Mouse (Mus musculus) hindbrain, embryonic 15.5 days (tissue): ENCODE measurements at regions not wholly inside any gene's neighbourhood (a gene's known extent, or its start where the extent isn't known, plus 50 kb on each side); places are given as distances from the start of the nearest gene placed in this dataset.

Source experiments
- ATAC-seq: fragments of 200-750 bp; cut with Nextera tagmentation; 2 replicates; pipeline ENCODE4 v1.8.0; 2017; ENCODE audit warnings: low read depth, moderate number of reproducible peaks, moderate TSS enrichment; ENCODE audit not compliant: low FRiP score
- H3K27ac ChIP-seq: fragments of 300-500 bp; sonication (generic); replicated peaks from 2 replicates; pipeline ENCODE4 v1.5.1; 2015; ENCODE audit warnings: mild to moderate bottlenecking, inconsistent platforms
- H3K27me3 ChIP-seq: fragments of 300-500 bp; sonication (generic); 2 replicates; pipeline ENCODE4 v1.6.1; 2015; ENCODE audit warnings: control low read depth, inconsistent platforms
- H3K36me3 ChIP-seq: fragments of 300-500 bp; sonication (generic); 2 replicates; pipeline ENCODE4 v1.6.1; 2015; ENCODE audit warnings: control low read depth, inconsistent platforms
- H3K4me1 ChIP-seq: fragments of 300-500 bp; sonication (generic); replicated peaks from 2 replicates; pipeline ENCODE4 v1.6.1; 2015; ENCODE audit warnings: control low read depth, inconsistent platforms
- H3K4me2 ChIP-seq: fragments of 300-500 bp; sonication (generic); 2 replicates; pipeline ENCODE4 v1.6.1; 2015; ENCODE audit warnings: moderate library complexity, mild to moderate bottlenecking, inconsistent platforms
- H3K4me3 ChIP-seq: fragments of 300-500 bp; sonication (generic); 2 replicates; pipeline ENCODE4 v1.5.1; 2015; ENCODE audit warnings: mild to moderate bottlenecking, inconsistent platforms
- H3K9ac ChIP-seq: fragments of 300-500 bp; sonication (generic); 2 replicates; pipeline ENCODE4 v1.6.1; 2015; ENCODE audit warnings: inconsistent platforms
- H3K9me3 ChIP-seq: fragments of 300-500 bp; sonication (generic); 2 replicates; pipeline ENCODE4 v1.6.1; 2016; ENCODE audit warnings: control low read depth, inconsistent platforms
- WGBS: fragments of 180-500 bp; shearing (Covaris S2); methylation state at CpG from one replicate; pipeline ENCODE4 v1.1.7; 2015; 5-methylcytosine and 5-hydroxymethylcytosine counted together

DNA sequence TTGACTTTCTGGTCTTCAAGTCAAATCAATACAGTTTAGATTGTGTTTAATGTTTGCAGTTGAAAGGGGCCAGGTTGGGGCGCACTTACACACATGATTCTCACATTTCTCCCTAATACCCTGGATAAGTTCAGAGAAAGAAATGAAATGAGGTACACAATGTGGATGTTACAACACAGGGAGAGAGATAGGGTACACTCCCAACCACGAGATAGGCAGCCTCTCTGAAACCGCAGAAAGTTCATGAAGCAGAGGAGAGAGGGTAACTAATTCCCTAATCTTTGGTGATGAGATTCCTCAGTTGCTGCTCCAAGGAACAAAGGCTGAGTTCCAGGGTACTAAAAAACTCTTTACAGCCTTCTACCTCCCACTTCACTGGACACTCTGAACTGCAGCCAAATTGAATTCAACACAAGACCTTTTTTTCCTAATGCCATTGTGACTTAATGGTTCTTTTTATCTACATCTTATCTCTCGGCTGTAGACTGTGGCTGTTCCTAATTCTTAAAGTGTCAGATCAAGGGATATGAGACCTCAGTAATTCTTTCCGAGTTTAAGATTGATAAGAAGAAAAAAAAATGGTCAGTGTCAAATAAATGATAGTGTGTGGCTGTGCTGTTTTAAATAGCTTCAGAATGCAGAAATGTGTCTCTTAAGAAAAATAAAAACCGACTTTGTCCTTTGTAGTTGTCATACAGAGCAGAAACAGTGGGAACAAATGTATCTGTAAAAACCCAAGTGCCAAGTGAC, 193.8 kb upstream of the Atp2b1 start:
- ATAC-seq: no peak

DNA sequence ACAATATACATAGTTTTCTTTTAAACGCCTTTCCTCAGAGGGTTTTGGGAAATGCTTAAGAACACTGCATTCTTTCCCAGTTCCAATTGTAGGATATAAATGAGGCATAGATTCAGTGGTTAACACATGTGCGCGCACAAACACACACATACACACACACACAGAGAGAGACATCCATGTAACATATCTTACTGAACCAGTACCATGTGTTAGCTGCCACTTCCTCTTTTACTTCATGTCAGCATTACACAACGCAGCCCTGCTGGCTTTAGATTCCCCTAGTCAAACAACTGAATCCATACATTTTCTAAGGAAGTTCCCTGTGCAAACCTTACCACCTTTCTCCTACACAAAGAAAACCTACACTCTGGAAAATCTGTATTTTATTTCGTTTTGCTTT, 189.1 kb upstream of the Atp2b1 start:
- H3K4me3 ChIP-seq: no peak overlapping the region
- H3K9me3 ChIP-seq: no peaks in the 10 kb centered on the region
- ATAC-seq: no peak
- no peaks in the 10 kb centered on the region for H3K27me3 ChIP-seq
- no peak overlapping the region for H3K27ac ChIP-seq
- no peaks in the 10 kb centered on the region for H3K4me1 ChIP-seq
- WGBS: 90% methylated on average over 5 of the region's 5 CpGs
- H3K9ac ChIP-seq: no peak overlapping the region
- no peak overlapping the region for H3K4me2 ChIP-seq
- H3K36me3 ChIP-seq: no peaks in the 10 kb centered on the region

More for the DNA sequence above, 193.8 kb upstream of the Atp2b1 start:
- Histone ChIP-seq H3K27me3 (no peaks in the 10 kb centered on the region), H3K9me3 (no peaks in the 10 kb centered on the region), H3K27ac (no peak overlapping the region), H3K4me1 (no peaks in the 10 kb centered on the region), H3K36me3 (no peaks in the 10 kb centered on the region), H3K9ac (no peak overlapping the region), H3K4me3 (no peak overlapping the region), H3K4me2 (no peak overlapping the region)
- 58% methylated on average over 6 of the region's 6 CpGs for WGBS

DNA sequence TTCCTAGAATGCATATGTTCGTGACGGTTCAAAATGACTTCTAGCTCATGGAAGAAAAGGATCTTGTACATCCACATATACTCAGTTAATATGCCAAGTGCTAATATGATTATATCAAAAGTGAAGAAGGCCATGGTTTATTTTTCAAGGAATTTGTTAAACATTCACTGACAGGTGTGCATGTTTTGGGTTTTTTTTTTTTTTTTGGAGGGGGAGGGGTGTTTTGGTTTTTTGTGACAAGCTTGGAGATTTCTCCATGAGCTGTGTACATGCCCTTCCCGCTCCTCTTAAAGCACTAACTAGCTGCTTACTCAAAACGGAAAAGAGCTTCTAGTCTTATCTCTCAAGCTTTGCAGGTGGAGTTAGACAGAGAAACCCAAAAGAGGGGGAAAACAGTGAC, 187.1 kb upstream of the Atp2b1 start:
- no peak for ATAC-seq
- Histone ChIP-seq H3K4me3 (no peak overlapping the region), H3K9me3 (no peaks in the 10 kb centered on the region), H3K36me3 (no peaks in the 10 kb centered on the region), H3K9ac (no peak overlapping the region), H3K27ac (no peak overlapping the region), H3K4me2 (no peak overlapping the region), H3K27me3 (no peaks in the 10 kb centered on the region), H3K4me1 (no peaks in the 10 kb centered on the region)
- 91% methylated on average over 4 of the region's 4 CpGs for WGBS

DNA sequence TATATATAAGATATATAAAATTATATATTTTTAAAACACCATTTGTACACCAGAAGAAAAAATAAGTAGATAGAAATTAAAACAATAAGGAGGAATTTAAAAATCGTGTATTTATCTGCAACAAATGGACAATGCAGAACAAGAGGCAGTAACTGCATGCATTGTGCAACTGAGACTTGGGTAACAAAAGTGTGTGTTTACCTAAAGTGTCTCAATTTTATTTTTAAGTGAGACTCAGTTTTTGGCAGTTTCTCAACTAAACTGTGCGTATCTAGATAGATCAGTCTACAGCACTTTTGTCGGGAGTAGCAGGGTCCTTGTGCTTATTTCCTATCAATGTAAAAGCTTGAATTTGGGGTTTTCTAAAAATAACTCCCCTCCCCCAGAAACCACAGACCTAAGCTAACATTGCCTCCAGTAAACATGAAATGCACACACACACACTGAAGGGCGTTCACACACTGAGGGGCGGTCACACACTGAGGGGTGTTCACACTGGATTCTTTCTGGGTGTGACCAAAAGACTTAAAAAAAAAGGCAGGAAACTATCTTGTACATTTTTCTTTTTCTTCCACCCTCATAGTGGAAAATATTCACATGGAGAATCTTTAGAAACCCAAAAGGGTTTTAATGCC, 185.7 kb upstream of the Atp2b1 start:
- no peak for ATAC-seq
- no peaks in the 10 kb centered on the region for H3K4me1 ChIP-seq
- no peaks in the 10 kb centered on the region for H3K36me3 ChIP-seq
- H3K9me3 ChIP-seq: no peaks in the 10 kb centered on the region
- no peaks in the 10 kb centered on the region for H3K27me3 ChIP-seq
- 88% methylated on average over 5 of the region's 5 CpGs for WGBS
- no peak overlapping the region for H3K4me2 ChIP-seq
- no peak overlapping the region for H3K9ac ChIP-seq
- no peak overlapping the region for H3K27ac ChIP-seq
- no peak overlapping the region for H3K4me3 ChIP-seq

DNA sequence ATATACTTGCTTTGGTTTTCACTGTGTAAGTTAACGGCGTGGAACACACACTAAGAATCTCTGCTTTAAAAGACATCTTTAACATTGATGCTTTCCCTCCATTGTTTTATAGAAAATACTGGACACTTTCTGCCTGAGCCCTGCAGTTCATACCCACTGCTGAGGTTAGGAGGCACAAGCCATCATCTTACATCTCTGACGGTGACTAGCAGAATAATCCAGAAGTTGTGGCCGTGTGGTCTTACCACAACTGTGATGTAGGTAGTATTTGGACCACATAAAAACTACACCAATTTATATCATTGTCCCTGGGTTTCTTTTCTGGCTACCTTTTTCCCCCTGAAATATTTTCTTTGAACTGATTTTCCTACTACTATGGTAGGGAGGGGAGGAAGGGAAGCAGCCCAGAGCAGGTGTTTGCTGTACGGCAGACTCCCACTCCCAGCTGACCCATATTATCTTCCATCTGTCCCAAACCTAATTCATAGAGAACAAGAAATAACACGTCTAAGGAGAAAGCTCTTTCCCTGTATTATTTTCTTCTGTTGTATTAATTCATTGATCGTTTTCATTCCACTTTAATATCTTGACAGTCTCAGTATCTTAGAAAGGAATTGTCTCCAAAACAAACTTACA, 180.1 kb upstream of the Atp2b1 start:
- no peaks in the 10 kb centered on the region for H3K4me1 ChIP-seq
- H3K4me3 ChIP-seq: no peak overlapping the region
- 89% methylated on average over 7 of the region's 7 CpGs for WGBS
- H3K27ac ChIP-seq: no peak overlapping the region
- H3K9me3 ChIP-seq: no peaks in the 10 kb centered on the region
- no peaks in the 10 kb centered on the region for H3K27me3 ChIP-seq
- ATAC-seq: no peak
- H3K36me3 ChIP-seq: no peaks in the 10 kb centered on the region
- H3K4me2 ChIP-seq: no peak overlapping the region
- H3K9ac ChIP-seq: no peak overlapping the region

DNA sequence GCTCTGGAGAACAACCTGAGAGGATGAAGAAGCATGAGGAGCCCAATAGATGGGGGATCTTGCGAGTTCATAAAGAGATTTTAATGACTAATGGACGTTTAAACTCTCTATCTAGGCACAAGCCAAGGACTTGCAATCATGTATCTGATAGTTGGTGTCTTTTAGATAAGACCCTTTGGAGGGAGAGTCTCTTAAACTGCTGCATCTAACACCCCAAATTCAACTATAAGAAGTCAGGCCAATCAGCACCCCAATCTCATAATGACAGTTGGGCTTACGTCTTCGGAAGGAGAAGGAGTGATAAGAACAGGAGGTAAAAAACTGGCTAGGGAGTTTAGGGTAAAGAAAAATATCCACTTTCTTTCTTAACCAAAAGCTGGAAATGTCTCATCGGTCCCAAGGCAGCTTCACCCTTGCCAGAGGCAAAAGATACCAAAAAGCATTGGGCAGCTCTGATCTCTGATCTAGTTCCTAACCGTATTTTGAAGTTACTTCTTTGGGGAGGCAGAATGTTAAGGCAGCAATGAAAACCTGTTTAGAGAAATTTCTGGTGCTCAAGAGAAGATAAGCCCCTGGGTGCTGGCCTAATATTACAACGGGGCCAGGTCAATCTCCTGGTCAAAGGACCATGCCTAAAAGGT, 173.6 kb upstream of the Atp2b1 start:
- Histone ChIP-seq H3K4me2 (no peak overlapping the region), H3K9ac (no peak overlapping the region), H3K27ac (no peak overlapping the region), H3K4me1 (no peaks in the 10 kb centered on the region), H3K36me3 (no peaks in the 10 kb centered on the region), H3K4me3 (no peak overlapping the region), H3K27me3 (no peaks in the 10 kb centered on the region), H3K9me3 (no peaks in the 10 kb centered on the region)
- ATAC-seq: no peak
- 90% methylated on average over 7 of the region's 7 CpGs for WGBS

DNA sequence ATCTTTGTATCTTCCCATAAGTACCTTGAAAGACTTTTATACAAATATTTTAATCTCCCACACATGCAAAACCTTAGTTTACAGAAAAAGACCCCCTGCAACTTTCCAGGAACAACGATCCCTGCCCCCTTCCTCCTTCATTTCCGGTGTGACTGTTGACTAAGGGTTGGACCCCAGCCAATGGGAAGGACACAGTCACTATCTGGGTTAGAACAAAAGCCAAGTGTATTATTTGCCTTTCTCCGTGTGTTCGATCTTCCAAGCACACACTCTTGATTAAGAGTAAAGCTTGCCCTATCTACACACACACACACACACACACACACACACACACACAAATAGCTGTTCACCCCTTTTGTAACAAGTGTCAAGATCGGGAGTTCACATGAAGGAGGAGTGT, 172.8 kb upstream of the Atp2b1 start:
- Histone ChIP-seq H3K9ac (no peak overlapping the region), H3K27ac (no peak overlapping the region), H3K9me3 (no peaks in the 10 kb centered on the region), H3K27me3 (no peaks in the 10 kb centered on the region), H3K4me1 (no peaks in the 10 kb centered on the region), H3K4me3 (no peak overlapping the region), H3K4me2 (no peak overlapping the region), H3K36me3 (no peaks in the 10 kb centered on the region)
- 52% methylated on average over 5 of the region's 5 CpGs for WGBS
- no peak for ATAC-seq

DNA sequence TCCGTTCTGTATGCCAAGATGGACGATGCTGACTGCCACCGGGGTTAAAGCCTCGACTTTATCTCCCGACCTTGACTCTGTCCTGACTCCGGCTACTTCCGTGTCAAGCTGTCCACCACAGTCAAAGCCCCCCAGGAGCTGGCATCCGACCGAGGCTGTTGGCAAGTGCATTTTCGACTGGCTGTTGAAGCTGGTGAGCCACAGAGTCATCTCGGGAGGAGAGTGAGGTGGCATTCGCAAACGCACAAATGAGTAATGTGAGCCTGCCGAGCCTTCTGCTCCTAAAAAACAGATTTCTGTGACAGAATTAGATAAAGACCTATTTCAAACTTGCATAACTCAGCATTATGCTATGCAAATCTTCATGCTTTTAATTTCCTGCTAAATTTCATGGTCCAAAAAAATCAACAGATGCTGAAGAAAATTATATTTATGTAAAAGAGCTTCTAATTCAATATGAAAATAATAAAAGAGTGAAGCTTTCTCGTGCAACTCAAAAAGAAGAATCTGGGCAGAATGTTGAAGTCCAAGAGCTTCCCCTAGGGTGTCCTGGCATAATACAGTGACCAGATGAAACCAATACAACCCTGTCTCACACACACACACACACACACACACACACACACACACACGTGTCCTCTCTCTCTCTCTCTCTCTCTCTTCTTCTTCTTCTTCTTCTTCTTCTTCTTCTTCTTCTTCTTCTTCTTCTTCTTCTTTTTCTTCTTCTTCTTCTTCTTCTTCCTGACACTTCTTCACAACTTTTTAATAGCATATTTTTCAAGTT, 171.2 kb upstream of the Atp2b1 start:
- Histone ChIP-seq H3K27me3 (no peaks in the 10 kb centered on the region), H3K36me3 (no peaks in the 10 kb centered on the region), H3K4me2 (no peak overlapping the region), H3K4me1 (no peaks in the 10 kb centered on the region), H3K27ac (no peak overlapping the region), H3K9ac (no peak overlapping the region), H3K4me3 (no peak overlapping the region), H3K9me3 (no peaks in the 10 kb centered on the region)
- WGBS: 68% methylated on average over 16 of the region's 16 CpGs
- ATAC-seq: no peak

DNA sequence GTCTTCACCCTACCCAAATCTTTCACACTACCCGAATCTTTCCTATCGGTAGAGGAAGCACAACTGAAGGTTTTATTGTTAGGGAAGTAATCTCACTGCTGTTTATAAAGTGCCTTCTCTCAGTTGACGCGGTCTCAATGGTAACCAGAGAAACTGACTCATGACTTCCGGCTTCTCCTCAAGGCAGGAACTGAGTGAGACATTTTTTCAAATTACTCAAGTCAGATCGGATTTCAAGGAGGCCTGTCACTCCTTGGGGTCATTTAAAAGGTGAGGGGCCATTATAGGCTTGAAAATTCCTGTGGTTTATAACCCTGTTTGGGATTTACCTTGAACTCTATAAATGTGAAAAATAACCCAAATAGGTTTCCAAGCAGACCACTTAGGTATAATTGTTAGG, 170.0 kb upstream of the Atp2b1 start:
- Histone ChIP-seq H3K36me3 (no peaks in the 10 kb centered on the region), H3K27ac (no peak overlapping the region), H3K4me2 (no peak overlapping the region), H3K4me3 (no peak overlapping the region), H3K9ac (no peak overlapping the region), H3K4me1 (0 out of 2 replicates have a peak, but pooled peaks cover 5% of the 10 kb centered on the region), H3K27me3 (no peaks in the 10 kb centered on the region), H3K9me3 (no peaks in the 10 kb centered on the region)
- ATAC-seq: no peak
- WGBS: 55% methylated on average over 6 of the region's 6 CpGs

DNA sequence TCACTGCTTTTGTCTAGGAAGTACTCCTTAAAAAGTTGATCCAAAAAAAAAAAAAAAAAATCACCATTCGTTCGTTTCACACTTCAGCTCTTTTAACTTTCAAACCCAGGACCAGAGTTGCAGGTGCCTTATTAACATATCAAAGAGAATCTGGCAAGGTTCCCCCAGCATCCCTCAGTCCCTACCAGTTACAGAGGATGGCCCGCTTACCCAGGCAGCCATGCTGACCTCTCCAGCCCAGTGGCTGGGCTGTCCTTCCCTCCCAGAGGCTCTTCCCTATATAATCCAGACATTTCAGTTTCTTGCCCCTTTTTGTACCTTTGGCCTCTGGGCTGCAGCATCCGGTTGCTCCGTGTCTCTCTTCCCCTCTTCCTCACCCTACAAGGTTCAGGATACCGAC, 169.5 kb upstream of the Atp2b1 start:
- Histone ChIP-seq H3K9me3 (no peaks in the 10 kb centered on the region), H3K4me3 (no peak overlapping the region), H3K27me3 (no peaks in the 10 kb centered on the region), H3K4me2 (no peak overlapping the region), H3K27ac (no peak overlapping the region), H3K4me1 (0 out of 2 replicates have a peak, but pooled peaks cover 6% of the 10 kb centered on the region), H3K9ac (no peak overlapping the region), H3K36me3 (no peaks in the 10 kb centered on the region)
- WGBS: 40% methylated on average over 6 of the region's 6 CpGs
- ATAC-seq: no peak

DNA sequence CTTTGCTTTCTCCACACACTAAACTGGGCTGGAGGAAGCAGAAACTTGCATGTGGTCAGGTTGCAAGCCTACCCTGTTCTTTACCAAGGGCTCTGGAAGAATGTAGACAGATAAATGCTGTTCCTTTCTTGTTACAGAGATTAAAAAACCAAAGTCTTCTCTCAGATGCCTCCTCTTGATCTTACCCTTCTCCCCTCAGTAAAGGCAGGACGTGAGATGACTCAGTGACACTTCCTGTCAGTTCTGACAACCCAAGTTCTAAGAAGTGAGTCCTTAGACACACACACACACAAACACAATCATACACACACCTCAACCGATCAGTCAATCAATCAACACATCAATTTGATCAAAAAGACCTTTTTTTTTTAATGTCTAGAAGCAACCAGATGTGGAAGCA, 168.8 kb upstream of the Atp2b1 start:
- Histone ChIP-seq H3K36me3 (no peaks in the 10 kb centered on the region), H3K4me1 (0 out of 2 replicates have a peak, but pooled peaks cover 6% of the 10 kb centered on the region), H3K9me3 (no peaks in the 10 kb centered on the region), H3K4me2 (no peak overlapping the region), H3K9ac (no peak overlapping the region), H3K4me3 (no peak overlapping the region), H3K27ac (no peak overlapping the region), H3K27me3 (no peaks in the 10 kb centered on the region)
- no peak for ATAC-seq
- 89% methylated on average over 2 of the region's 2 CpGs for WGBS
